Mouse (Mus musculus): Measurements from ENCODE around the gene Syf2. TPM values are rescaled to one million over a fixed set of nuclear protein-coding genes. Genes with fewer than 3 reads are reported as not detected.
"Not testable (repeated sequence)": the region's sequence is repeated elsewhere in the genome, so short reads cannot be mapped to it uniquely, and the experiment has no call there.

Gene Syf2
- polyA plus RNA-seq, 1 experiment from 2014 or later: 79.5 TPM

GRCm38 (mm10) chr4:134911406-134911805 is 19.3 kb upstream of the Syf2 start:
- not testable (repeated sequence) for DNase-seq (ENCODE audit: low spot score); H3K27ac ChIP-seq (replicated peaks; ENCODE audit: low read depth, low read length); ATAC-seq (replicated peaks; ENCODE audit: insufficient number of reproducible peaks, low FRiP score, low TSS enrichment, low read depth); H3K36me3 ChIP-seq (replicated peaks; ENCODE audit: control insufficient read depth, insufficient read depth, low read depth, low read length); H3K9ac ChIP-seq (replicated peaks; ENCODE audit: low read length); H3K9me3 ChIP-seq (replicated peaks; ENCODE audit: control insufficient read depth, low read length); H3K4me2 ChIP-seq (ENCODE audit: low read depth, low read length); H3K4me1 ChIP-seq (ENCODE audit: control insufficient read depth, insufficient read depth, low read length); H3K4me3 ChIP-seq (ENCODE audit: low read depth, low read length); H3K27me3 ChIP-seq (ENCODE audit: control insufficient read depth, insufficient read depth, low read length)
- 98% methylated on average over 6 of the region's 8 CpGs for WGBS

DNA sequence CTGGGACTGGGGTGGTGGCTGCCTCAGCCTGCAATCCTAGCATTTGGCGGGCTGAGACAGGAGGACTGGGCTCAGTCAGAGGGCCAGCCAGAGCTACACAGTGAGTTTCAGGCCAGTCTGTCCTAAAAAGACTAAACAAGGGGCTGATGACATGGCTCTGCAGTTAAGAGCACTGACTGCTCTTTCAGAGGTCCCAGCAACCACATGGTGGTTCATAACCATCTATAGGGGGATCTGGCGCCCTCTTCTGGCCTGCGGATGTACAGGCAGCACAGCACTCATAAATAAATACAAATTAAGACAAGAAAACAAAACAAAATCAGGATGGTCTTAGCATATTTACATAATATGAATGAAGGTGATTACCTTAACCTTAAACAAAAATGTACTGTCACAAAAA is 17.3 kb upstream of the Syf2 start:
- no peak for ATAC-seq (replicated peaks; ENCODE audit: insufficient number of reproducible peaks, low FRiP score, low TSS enrichment, low read depth)
- DNase-seq (ENCODE audit: low spot score): peak; percentile 75
- Histone ChIP-seq H3K4me2 (ENCODE audit: low read depth, low read length) (no peak overlapping the region), H3K27me3 (ENCODE audit: control insufficient read depth, insufficient read depth, low read length) (no peaks in the 10 kb centered on the region), H3K4me1 (ENCODE audit: control insufficient read depth, insufficient read depth, low read length) (no peaks in the 10 kb centered on the region), H3K27ac (replicated peaks; ENCODE audit: low read depth, low read length) (no peak overlapping the region), H3K9me3 (replicated peaks; ENCODE audit: control insufficient read depth, low read length) (no peaks in the 10 kb centered on the region), H3K36me3 (replicated peaks; ENCODE audit: control insufficient read depth, insufficient read depth, low read depth, low read length) (peaks cover 3% of the 10 kb centered on the region), H3K4me3 (ENCODE audit: low read depth, low read length) (no peak overlapping the region), H3K9ac (replicated peaks; ENCODE audit: low read length) (no peak overlapping the region; the same call in 1 of the 2 replicates)
- WGBS: 27% methylated on average over 3 of the region's 3 CpGs

GRCm38 (mm10) chr4:134914122-134914863 is 16.4 kb upstream of the Syf2 start:
- Histone ChIP-seq H3K9me3 (replicated peaks; ENCODE audit: control insufficient read depth, low read length) (no peaks in the 10 kb centered on the region), H3K4me3 (ENCODE audit: low read depth, low read length) (peak overlapping the region; percentile 88), H3K4me2 (ENCODE audit: low read depth, low read length) (peak overlapping the region; percentile 64), H3K27ac (replicated peaks; ENCODE audit: low read depth, low read length) (peak overlapping the region; percentile 87), H3K27me3 (ENCODE audit: control insufficient read depth, insufficient read depth, low read length) (no peaks in the 10 kb centered on the region), H3K4me1 (ENCODE audit: control insufficient read depth, insufficient read depth, low read length) (no peaks in the 10 kb centered on the region), H3K9ac (replicated peaks; ENCODE audit: low read length) (peak overlapping the region; percentile 86), H3K36me3 (replicated peaks; ENCODE audit: control insufficient read depth, insufficient read depth, low read depth, low read length) (peaks cover 3% of the 10 kb centered on the region)
- 1% methylated on average over 41 of the region's 43 CpGs for WGBS
- ATAC-seq (replicated peaks; ENCODE audit: insufficient number of reproducible peaks, low FRiP score, low TSS enrichment, low read depth) (no peak), DNase-seq (ENCODE audit: low spot score) (no peak)

DNA sequence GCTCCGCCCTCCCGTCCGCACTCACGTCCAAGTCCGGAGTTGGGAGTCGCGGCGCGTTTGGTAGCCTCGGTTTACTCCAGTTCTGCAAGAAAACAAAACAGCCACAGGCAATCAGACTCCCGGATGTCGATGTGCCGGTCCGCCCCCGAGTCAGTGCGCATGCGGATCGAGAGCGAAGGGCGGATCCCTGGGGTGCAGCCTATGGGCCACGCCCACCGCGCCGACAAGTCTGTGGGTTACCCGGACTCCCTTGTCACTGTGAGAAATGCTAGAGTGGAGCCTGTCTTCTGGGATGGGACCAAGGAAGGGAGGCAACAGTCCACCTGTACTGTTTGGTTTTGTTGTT is 15.9 kb upstream of the Syf2 start, which contains the start of gene Tmem50a:
Tmem50a (minus strand) TSS at position 161 of the 346 bp plus-strand sequence.
- DNase-seq (ENCODE audit: low spot score): peak; percentile 96
- H3K27ac ChIP-seq (replicated peaks; ENCODE audit: low read depth, low read length): peak within 1 kb of the TSS; percentile 87
- peak within 1 kb of the TSS; percentile 86 for H3K9ac ChIP-seq (replicated peaks; ENCODE audit: low read length)
- peak within 1 kb of the TSS; percentile 88 for H3K4me3 ChIP-seq (ENCODE audit: low read depth, low read length)
- no peaks in the 10 kb centered on the region for H3K4me1 ChIP-seq (ENCODE audit: control insufficient read depth, insufficient read depth, low read length)
- ATAC-seq (replicated peaks; ENCODE audit: insufficient number of reproducible peaks, low FRiP score, low TSS enrichment, low read depth): peak; percentile 81
- no peaks in the 10 kb centered on the region for H3K27me3 ChIP-seq (ENCODE audit: control insufficient read depth, insufficient read depth, low read length)
- under 1% methylated on average over 25 of the region's 25 CpGs for WGBS
- peaks cover 3% of the 10 kb centered on the region for H3K36me3 ChIP-seq (replicated peaks; ENCODE audit: control insufficient read depth, insufficient read depth, low read depth, low read length)
- H3K4me2 ChIP-seq (ENCODE audit: low read depth, low read length): peak within 1 kb of the TSS; percentile 64
- no peaks in the 10 kb centered on the region for H3K9me3 ChIP-seq (replicated peaks; ENCODE audit: control insufficient read depth, low read length)

GRCm38 (mm10) chr4:134915223-134916050 is 15.3 kb upstream of the Syf2 start:
- H3K9ac ChIP-seq (replicated peaks; ENCODE audit: low read length): peak overlapping the region; percentile 86

GRCm38 (mm10) chr4:134917194-134917593 is 13.5 kb upstream of the Syf2 start:
- Histone ChIP-seq H3K9me3 (replicated peaks; ENCODE audit: control insufficient read depth, low read length) (no peaks in the 10 kb centered on the region), H3K4me2 (ENCODE audit: low read depth, low read length) (no peak overlapping the region), H3K4me3 (ENCODE audit: low read depth, low read length) (no peak overlapping the region), H3K27ac (replicated peaks; ENCODE audit: low read depth, low read length) (no peak overlapping the region), H3K27me3 (ENCODE audit: control insufficient read depth, insufficient read depth, low read length) (no peaks in the 10 kb centered on the region), H3K4me1 (ENCODE audit: control insufficient read depth, insufficient read depth, low read length) (no peaks in the 10 kb centered on the region), H3K36me3 (replicated peaks; ENCODE audit: control insufficient read depth, insufficient read depth, low read depth, low read length) (no peaks in the 10 kb centered on the region), H3K9ac (replicated peaks; ENCODE audit: low read length) (no peak overlapping the region)
- DNase-seq (ENCODE audit: low spot score): no peak
- no peak for ATAC-seq (replicated peaks; ENCODE audit: insufficient number of reproducible peaks, low FRiP score, low TSS enrichment, low read depth)
- WGBS: 80% methylated on average over 3 of the region's 3 CpGs

More at GRCm38 (mm10) chr4:134915223-134916050, 15.3 kb upstream of the Syf2 start:
- H3K36me3 ChIP-seq (replicated peaks; ENCODE audit: control insufficient read depth, insufficient read depth, low read depth, low read length): peaks cover 3% of the 10 kb centered on the region
- no peaks in the 10 kb centered on the region for H3K27me3 ChIP-seq (ENCODE audit: control insufficient read depth, insufficient read depth, low read length)
- DNase-seq (ENCODE audit: low spot score): no peak
- H3K27ac ChIP-seq (replicated peaks; ENCODE audit: low read depth, low read length): no peak overlapping the region
- H3K4me1 ChIP-seq (ENCODE audit: control insufficient read depth, insufficient read depth, low read length): no peaks in the 10 kb centered on the region
- 61% methylated on average over 14 of the region's 14 CpGs for WGBS
- H3K4me3 ChIP-seq (ENCODE audit: low read depth, low read length): peak overlapping the region; percentile 88
- ATAC-seq (replicated peaks; ENCODE audit: insufficient number of reproducible peaks, low FRiP score, low TSS enrichment, low read depth): peak; percentile 23; the same call in 1 of the 2 replicates
- peak overlapping the region; percentile 64 for H3K4me2 ChIP-seq (ENCODE audit: low read depth, low read length)
- H3K9me3 ChIP-seq (replicated peaks; ENCODE audit: control insufficient read depth, low read length): no peaks in the 10 kb centered on the region

GRCm38 (mm10) chr4:134918381-134918780 is 12.3 kb upstream of the Syf2 start:
- no peaks in the 10 kb centered on the region for H3K9me3 ChIP-seq (replicated peaks; ENCODE audit: control insufficient read depth, low read length)

More at GRCm38 (mm10) chr4:134918381-134918780, 12.3 kb upstream of the Syf2 start:
- no peak overlapping the region for H3K27ac ChIP-seq (replicated peaks; ENCODE audit: low read depth, low read length)
- no peaks in the 10 kb centered on the region for H3K36me3 ChIP-seq (replicated peaks; ENCODE audit: control insufficient read depth, insufficient read depth, low read depth, low read length)
- DNase-seq (ENCODE audit: low spot score) (no peak), ATAC-seq (replicated peaks; ENCODE audit: insufficient number of reproducible peaks, low FRiP score, low TSS enrichment, low read depth) (no peak)
- no peak overlapping the region for H3K9ac ChIP-seq (replicated peaks; ENCODE audit: low read length)
- no peaks in the 10 kb centered on the region for H3K27me3 ChIP-seq (ENCODE audit: control insufficient read depth, insufficient read depth, low read length)
- no peak overlapping the region for H3K4me3 ChIP-seq (ENCODE audit: low read depth, low read length)
- H3K4me1 ChIP-seq (ENCODE audit: control insufficient read depth, insufficient read depth, low read length): no peaks in the 10 kb centered on the region
- H3K4me2 ChIP-seq (ENCODE audit: low read depth, low read length): no peak overlapping the region
- 66% methylated on average over 7 of the region's 7 CpGs for WGBS

Measured in embryonic facial prominence, embryonic 11.5 days (tissue).